Mouse (Mus musculus) myocyte (in vitro differentiated cells): ENCODE results near the gene Gcn1l1. TPM values are rescaled to one million over a fixed set of nuclear protein-coding genes. Genes with fewer than 3 reads are reported as not detected.

Source experiments
- H3K27me3 ChIP-seq: one replicate; pipeline ENCODE4 v1.6.1; 2011; ENCODE audit not compliant: control insufficient read depth, insufficient read depth, insufficient read length
- H3K36me3 ChIP-seq: one replicate; pipeline ENCODE4 v1.6.1; 2011; ENCODE audit not compliant: control insufficient read depth, insufficient read depth
- H3K4me2 ChIP-seq: one replicate; pipeline ENCODE4 v1.6.1; 2011; ENCODE audit warnings: low read depth, control low read depth
- H3K4me3 ChIP-seq: one replicate; pipeline ENCODE4 v1.5.1; 2011; ENCODE audit warnings: mild to moderate bottlenecking, control low read depth, moderate library complexity
- H3K79me2 ChIP-seq: one replicate; pipeline ENCODE4 v1.6.1; 2011; ENCODE audit not compliant: control insufficient read depth, insufficient read depth
- H3ac ChIP-seq: one replicate; pipeline ENCODE4 v1.6.1; 2011; ENCODE audit not compliant: control insufficient read depth, insufficient read length
- CEBPB ChIP-seq: IDR thresholded peaks from 2 replicates; pipeline ENCODE4 v1.6.1; 2011; ENCODE audit warnings: mild to moderate bottlenecking, moderate library complexity; ENCODE audit not compliant: poor library complexity, insufficient read depth, severe bottlenecking
- E2F4 ChIP-seq: IDR thresholded peaks from one replicate; pipeline ENCODE4 v1.6.1; 2011; ENCODE audit warnings: mild to moderate bottlenecking, control low read depth, moderate library complexity; ENCODE audit not compliant: insufficient read depth
- MAX ChIP-seq: IDR thresholded peaks from one replicate; pipeline ENCODE4 v1.6.1; 2011; ENCODE audit warnings: low read depth, mild to moderate bottlenecking, control low read depth
- MYOD1 ChIP-seq, 3 experiments: IDR thresholded peaks; one replicate each; pipeline ENCODE4 v1.6.1; 2011; ENCODE audit warnings: control low read depth in 2 of 3, low read depth in 2 of 3, mild to moderate bottlenecking in 2 of 3, moderate library complexity in 1 of 3; ENCODE audit not compliant: insufficient read length in 2 of 3, control insufficient read depth in 1 of 3
- MYOG ChIP-seq, 3 experiments: IDR thresholded peaks; one replicate each; pipeline ENCODE4 v1.6.1; 2011; ENCODE audit warnings: control low read depth in 2 of 3, low read depth in 2 of 3, mild to moderate bottlenecking in 2 of 3; ENCODE audit not compliant: insufficient read length in 2 of 3, control insufficient read depth in 1 of 3, insufficient read depth in 1 of 3
- POLR2A ChIP-seq: IDR thresholded peaks from one replicate; pipeline ENCODE4 v1.6.1; 2011; ENCODE audit warnings: low read depth, mild to moderate bottlenecking, control low read depth, moderate library complexity; ENCODE audit not compliant: insufficient read length
- POLR2AphosphoS2 ChIP-seq: IDR thresholded peaks from one replicate; pipeline ENCODE4 v1.6.1; 2011; ENCODE audit warnings: low read depth, control low read depth; ENCODE audit not compliant: insufficient read length
- REST ChIP-seq: IDR thresholded peaks from one replicate; pipeline ENCODE4 v1.6.1; 2011; ENCODE audit warnings: mild to moderate bottlenecking, control low read depth, moderate library complexity; ENCODE audit not compliant: insufficient read depth, insufficient read length
- SRF ChIP-seq: IDR thresholded peaks from one replicate; pipeline ENCODE4 v1.6.1; 2011; ENCODE audit warnings: low read depth; ENCODE audit not compliant: control insufficient read depth, insufficient read length
- TCF12 ChIP-seq: IDR thresholded peaks from one replicate; pipeline ENCODE4 v1.6.1; 2011; ENCODE audit warnings: mild to moderate bottlenecking, control low read depth; ENCODE audit not compliant: poor library complexity, insufficient read depth, severe bottlenecking
- TCF3 ChIP-seq: IDR thresholded peaks from one replicate; pipeline ENCODE4 v1.6.1; 2011; ENCODE audit warnings: low read depth, control low read depth; ENCODE audit not compliant: insufficient read length
- USF1 ChIP-seq: IDR thresholded peaks from one replicate; pipeline ENCODE4 v1.6.1; 2011; ENCODE audit warnings: low read depth, mild to moderate bottlenecking, control low read depth, moderate library complexity
- polyA plus RNA-seq: library from polyadenylated mRNA; unstranded; fragments of >200 nt; fragmentation: generic; extraction: Trizol; gene quantifications from one replicate; pipeline ENCODE4 v1.2.1, GENCODE M21; 2012; ENCODE audit warnings: missing spikeins

The Gcn1l1 gene
- polyA plus RNA-seq, 1 experiment = 49.4 TPM

DNA sequence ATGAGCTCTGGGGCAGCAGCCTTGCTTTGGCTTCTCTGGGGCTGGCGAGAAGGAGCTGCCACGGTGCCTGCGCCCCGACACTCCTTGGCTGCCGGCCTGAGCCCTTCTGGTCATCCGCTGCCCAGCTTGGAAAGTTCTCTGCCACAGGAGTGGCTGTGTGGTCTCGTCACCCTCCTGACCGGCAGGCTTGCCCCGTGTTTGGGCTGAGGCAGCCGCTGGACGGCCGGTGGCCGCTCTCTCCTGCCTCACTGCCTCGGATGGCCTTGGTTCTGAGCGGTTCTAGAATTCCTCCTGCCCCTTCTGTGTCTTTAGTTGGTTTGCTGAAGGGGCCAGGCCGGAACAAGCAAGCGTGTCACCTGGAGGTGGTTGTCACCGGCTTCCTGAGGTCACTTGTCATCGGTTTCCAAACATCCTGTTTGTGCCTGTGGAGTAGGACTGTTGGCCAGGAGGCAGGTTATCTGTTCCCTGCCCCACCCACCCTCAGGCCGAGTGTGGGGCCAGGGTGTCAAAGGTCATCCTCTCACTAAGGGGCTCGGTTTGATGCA is 44.7 kb upstream of the Gcn1l1 start:
- no peak overlapping the region for H3ac ChIP-seq
- H3K36me3 ChIP-seq = no peaks in the 10 kb centered on the region
- no peak overlapping the region for H3K4me2 ChIP-seq
- peaks cover 74% of the 10 kb centered on the region for H3K79me2 ChIP-seq
- H3K4me3 ChIP-seq = no peak overlapping the region
- no peaks in the 10 kb centered on the region for H3K27me3 ChIP-seq
- TF ChIP-seq USF1 (no peak), REST (no peak), POLR2A (no peak), MYOD1 (IDR thresholded peaks at IDR 0.05; ENCODE audit: control insufficient read depth in 1 of 3, insufficient read length in 2 of 3, low read depth in 2 of 3) (no peak), TCF3 (no peak), SRF (no peak), MYOG (IDR thresholded peaks at IDR 0.05; ENCODE audit: control insufficient read depth in 1 of 3, insufficient read depth in 1 of 3, insufficient read length in 2 of 3, low read depth in 2 of 3) (no peak), MAX (no peak), CEBPB (no peak), E2F4 (no peak), POLR2AphosphoS2 (no peak), TCF12 (no peak)

GRCm38 (mm10) chr5:115521553-115522461 is 43.2 kb upstream of the Gcn1l1 start:
- H3K27me3 ChIP-seq = no peaks in the 10 kb centered on the region
- no peak for TF ChIP-seq MAX
- TF ChIP-seq MYOG (IDR thresholded peaks at IDR 0.05; ENCODE audit: control insufficient read depth in 1 of 3, insufficient read depth in 1 of 3, insufficient read length in 2 of 3, low read depth in 2 of 3) = peak in 1 of 3 experiments; percentile 13
- H3ac ChIP-seq = no peak overlapping the region
- peaks cover 74% of the 10 kb centered on the region for H3K79me2 ChIP-seq
- H3K4me3 ChIP-seq = no peak overlapping the region
- peak overlapping the region; percentile 53 for H3K4me2 ChIP-seq
- H3K36me3 ChIP-seq = no peaks in the 10 kb centered on the region

DNA sequence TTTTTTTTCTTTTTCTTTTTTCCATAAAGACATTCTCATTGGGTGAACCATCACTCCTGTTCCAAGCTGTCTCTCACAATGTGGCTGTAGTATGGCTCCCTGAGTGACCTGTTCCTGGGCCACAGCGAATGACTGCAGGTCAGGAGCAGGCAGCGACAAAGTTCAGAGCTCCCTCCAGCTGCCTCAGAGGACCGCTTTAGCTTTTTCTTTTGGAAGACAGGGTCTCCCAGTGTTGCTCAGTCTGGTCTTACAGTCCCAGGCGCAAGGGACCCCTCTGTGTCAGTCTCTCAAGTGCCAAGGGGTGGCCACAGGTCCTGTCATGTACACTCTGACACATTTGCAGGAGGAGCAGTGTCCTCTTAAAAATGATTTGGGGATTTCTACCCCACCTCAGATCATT is 42.5 kb upstream of the Gcn1l1 start:
- Histone ChIP-seq H3K4me3 (no peak overlapping the region), H3K4me2 (peak overlapping the region; percentile 43)

DNA sequence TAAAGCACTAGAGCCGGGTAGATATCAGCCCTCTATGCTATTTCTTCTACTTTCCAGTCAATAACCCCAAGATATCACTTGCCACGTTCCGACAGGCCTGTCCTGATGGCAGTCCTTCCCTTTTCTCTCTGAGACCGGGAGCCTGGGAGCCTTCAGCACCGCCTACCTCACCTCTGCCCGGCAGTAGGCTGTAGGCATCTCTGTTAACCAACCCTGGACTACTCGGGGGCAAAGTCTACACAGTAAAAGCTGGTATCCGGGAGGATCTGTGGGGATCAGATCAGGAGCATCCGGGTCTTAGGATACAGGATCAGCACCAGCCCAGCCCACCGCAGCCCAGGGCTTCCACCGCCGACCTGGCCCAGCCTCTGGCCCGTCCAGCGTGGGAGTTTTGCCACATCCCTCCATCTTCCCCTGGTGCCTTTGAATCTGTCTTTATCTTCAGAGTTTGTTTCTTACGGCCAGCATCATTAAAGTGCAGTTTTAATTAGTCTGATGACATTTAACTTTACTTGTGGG is 42.0 kb upstream of the Gcn1l1 start:
- TF ChIP-seq TCF3 (no peak), POLR2A (no peak), USF1 (no peak), SRF (no peak), POLR2AphosphoS2 (no peak), TCF12 (no peak), REST (no peak), MYOG (IDR thresholded peaks at IDR 0.05; ENCODE audit: control insufficient read depth in 1 of 3, insufficient read depth in 1 of 3, insufficient read length in 2 of 3, low read depth in 2 of 3) (no peak), MYOD1 (IDR thresholded peaks at IDR 0.05; ENCODE audit: control insufficient read depth in 1 of 3, insufficient read length in 2 of 3, low read depth in 2 of 3) (no peak), E2F4 (no peak), CEBPB (no peak), MAX (no peak)
- Histone ChIP-seq H3K79me2 (peaks cover 74% of the 10 kb centered on the region), H3K4me3 (no peak overlapping the region), H3K4me2 (no peak overlapping the region), H3K36me3 (no peaks in the 10 kb centered on the region), H3K27me3 (no peaks in the 10 kb centered on the region), H3ac (no peak overlapping the region)

More for the DNA sequence above, 42.5 kb upstream of the Gcn1l1 start:
- TF ChIP-seq MAX (no peak), CEBPB (no peak), MYOG (IDR thresholded peaks at IDR 0.05; ENCODE audit: control insufficient read depth in 1 of 3, insufficient read depth in 1 of 3, insufficient read length in 2 of 3, low read depth in 2 of 3) (no peak), SRF (no peak), REST (no peak), POLR2A (no peak), E2F4 (no peak), USF1 (no peak), MYOD1 (IDR thresholded peaks at IDR 0.05; ENCODE audit: control insufficient read depth in 1 of 3, insufficient read length in 2 of 3, low read depth in 2 of 3) (no peak), TCF12 (no peak), POLR2AphosphoS2 (no peak), TCF3 (no peak)
- Histone ChIP-seq H3ac (no peak overlapping the region), H3K27me3 (no peaks in the 10 kb centered on the region), H3K79me2 (peaks cover 74% of the 10 kb centered on the region), H3K36me3 (no peaks in the 10 kb centered on the region)
